ENCODE assay signal across 10 mouse cellular contexts in the genomic region with DNA sequence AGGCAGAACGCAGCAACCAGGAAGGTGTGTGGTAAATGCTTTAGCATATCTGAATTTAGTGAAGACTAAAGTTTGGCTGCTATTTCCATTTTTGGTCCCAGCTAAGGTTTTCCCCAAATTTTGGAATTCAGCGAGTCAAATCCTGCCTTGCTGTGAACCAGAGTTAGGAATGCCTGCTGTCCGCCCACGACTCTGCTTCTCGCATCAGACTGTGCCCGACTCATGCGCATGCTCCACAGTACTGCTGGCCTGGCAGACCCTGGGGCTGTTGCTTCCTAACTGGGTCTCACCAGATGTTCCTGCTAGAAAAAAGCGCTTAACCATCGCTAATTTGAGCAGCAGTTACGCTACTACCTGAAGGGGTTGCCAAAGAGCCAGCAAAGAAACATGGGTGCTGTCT.
DNase-seq lines count a peak whose midpoint lies in the region.
"Had no signal": no experiment of that assay in that cellular context is flagged by ENCODE, and none has a peak within 500 bp of the region (broad histone marks: within the 10 kb centered on the region; RNA-seq: fewer than 3 reads in every experiment).

No protein-coding gene starts in this region.

- peak; percentile 71 for DNase-seq in heart, adult 11 months
- no peak for DNase-seq in heart, postnatal 36 days
- DNase-seq in forelimb bud, embryonic 11.5 days (ENCODE audit: low read depth, low spot score), result peak; percentile 14
- DNase-seq in layer of hippocampus, postnatal 10 days (ENCODE audit: low spot score in 2 of 2), result peak; percentile 44 to 69
- DNase-seq in right cerebral cortex, adult 2 months (ENCODE audit: low spot score in 2 of 2), result peak; percentile 76 to 84
- DNase-seq in adrenal gland, adult (ENCODE audit: inconsistent age in 2 of 2, low spot score in 1 of 2), result no peak
- no peak for DNase-seq in heart, adult 18-20 months
- DNase-seq in kidney, adult 18-20 months, result no peak
- DNase-seq: gastrocnemius, postnatal 10 days; kidney, postnatal 4 days had no signal

- intact Hi-C loops in heart, postnatal 36 days (cut with DNase I), result no loop called here

Comparison
In these comparisons a context has a peak if more than half of its experiments do, and no peak if none do; other contexts are left out.
1. DNase-seq: peak in heart, adult 11 months (single experiment), forelimb bud, embryonic 11.5 days (single experiment), layer of hippocampus, postnatal 10 days (2 of 2) and right cerebral cortex, adult 2 months (2 of 2); none in heart, postnatal 36 days (0 of 2), adrenal gland, adult (0 of 2), heart, adult 18-20 months (0 of 2) and kidney, adult 18-20 months (single experiment).